Mouse (Mus musculus): ENCODE results near the gene Rbm8a2. TPM values are rescaled to one million over a fixed set of nuclear protein-coding genes. Genes with fewer than 3 reads are reported as not detected.
A peak's percentile ranks its signal among the peaks of the same experiment; 100 is the strongest.
"Not testable (repeated sequence)": the region's sequence is repeated elsewhere in the genome, so short reads cannot be mapped to it uniquely, and the experiment has no call there.

Rbm8a2 gene
- 1.2 and 1.3 TPM in 2 replicates for polyA plus RNA-seq (2014; fragmentation: Nextera tagmentation; extraction: Ambion mirVana)

- not testable (repeated sequence) for H3K27ac ChIP-seq (ENCODE audit: low read depth, low read length); H3K4me2 ChIP-seq (replicated peaks; ENCODE audit: low read depth, low read length); H3K9ac ChIP-seq (ENCODE audit: low read depth, low read length); ATAC-seq (ENCODE audit: low FRiP score); H3K4me1 ChIP-seq (replicated peaks; ENCODE audit: control insufficient read depth, insufficient read depth, low read length); H3K4me3 ChIP-seq (ENCODE audit: low read depth, low read length); H3K36me3 ChIP-seq (ENCODE audit: control insufficient read depth, insufficient read depth, low read length); H3K27me3 ChIP-seq (ENCODE audit: control insufficient read depth, insufficient read depth, low read length); H3K9me3 ChIP-seq (ENCODE audit: control insufficient read depth, low read length); DNase-seq (ENCODE audit: low spot score)
- WGBS: 94% methylated on average over 7 of the region's 7 CpGs
Observed at GRCm38 (mm10) chr1:175979014-175979413, at the start of gene Rbm8a2. Gene Rbm8a2 (minus strand): TSS chr1:175979114.

GRCm38 (mm10) chr1:176028397-176028796 is 49.5 kb upstream of the Rbm8a2 start:
- H3K27ac ChIP-seq (ENCODE audit: low read depth, low read length): no peak overlapping the region
- H3K4me1 ChIP-seq (replicated peaks; ENCODE audit: control insufficient read depth, insufficient read depth, low read length): no peaks in the 10 kb centered on the region
- DNase-seq (ENCODE audit: low spot score): no peak
- no peak overlapping the region for H3K4me2 ChIP-seq (replicated peaks; ENCODE audit: low read depth, low read length)
- no peak overlapping the region for H3K9ac ChIP-seq (ENCODE audit: low read depth, low read length)
- H3K27me3 ChIP-seq (ENCODE audit: control insufficient read depth, insufficient read depth, low read length): no peaks in the 10 kb centered on the region
- no peak overlapping the region for H3K4me3 ChIP-seq (ENCODE audit: low read depth, low read length)
- no peak for ATAC-seq (ENCODE audit: low FRiP score)
- 59% methylated on average over 3 of the region's 3 CpGs for WGBS
- H3K36me3 ChIP-seq (ENCODE audit: control insufficient read depth, insufficient read depth, low read length): no peaks in the 10 kb centered on the region
- no peaks in the 10 kb centered on the region for H3K9me3 ChIP-seq (ENCODE audit: control insufficient read depth, low read length)

- no peak overlapping the region for H3K9ac ChIP-seq (ENCODE audit: low read depth, low read length)
- no peak for ATAC-seq (ENCODE audit: low FRiP score)
- H3K4me1 ChIP-seq (replicated peaks; ENCODE audit: control insufficient read depth, insufficient read depth, low read length): no peaks in the 10 kb centered on the region
- no peaks in the 10 kb centered on the region for H3K27me3 ChIP-seq (ENCODE audit: control insufficient read depth, insufficient read depth, low read length)
- WGBS: 47% methylated on average over 1 of the region's 1 CpGs
- no peak for DNase-seq (ENCODE audit: low spot score)
- no peak overlapping the region for H3K27ac ChIP-seq (ENCODE audit: low read depth, low read length)
- H3K4me2 ChIP-seq (replicated peaks; ENCODE audit: low read depth, low read length): no peak overlapping the region
- no peaks in the 10 kb centered on the region for H3K36me3 ChIP-seq (ENCODE audit: control insufficient read depth, insufficient read depth, low read length)
- H3K9me3 ChIP-seq (ENCODE audit: control insufficient read depth, low read length): no peaks in the 10 kb centered on the region
- H3K4me3 ChIP-seq (ENCODE audit: low read depth, low read length): no peak overlapping the region
Observed at GRCm38 (mm10) chr1:176024501-176024900, 45.6 kb upstream of the Rbm8a2 start.

GRCm38 (mm10) chr1:176018523-176018922 is 39.6 kb upstream of the Rbm8a2 start:
- no peaks in the 10 kb centered on the region for H3K36me3 ChIP-seq (ENCODE audit: control insufficient read depth, insufficient read depth, low read length)
- no peak overlapping the region for H3K4me3 ChIP-seq (ENCODE audit: low read depth, low read length)
- DNase-seq (ENCODE audit: low spot score) (no peak), ATAC-seq (ENCODE audit: low FRiP score) (no peak)
- H3K9me3 ChIP-seq (ENCODE audit: control insufficient read depth, low read length): no peaks in the 10 kb centered on the region
- no peak overlapping the region for H3K9ac ChIP-seq (ENCODE audit: low read depth, low read length)
- H3K4me1 ChIP-seq (replicated peaks; ENCODE audit: control insufficient read depth, insufficient read depth, low read length): 0 out of 2 replicates have a peak, but pooled peaks cover 2% of the 10 kb centered on the region
- H3K27ac ChIP-seq (ENCODE audit: low read depth, low read length): no peak overlapping the region
- no peaks in the 10 kb centered on the region for H3K27me3 ChIP-seq (ENCODE audit: control insufficient read depth, insufficient read depth, low read length)
- H3K4me2 ChIP-seq (replicated peaks; ENCODE audit: low read depth, low read length): no peak overlapping the region
- 79% methylated on average over 3 of the region's 3 CpGs for WGBS

GRCm38 (mm10) chr1:176016076-176016475 is 37.2 kb upstream of the Rbm8a2 start:
- no peaks in the 10 kb centered on the region for H3K36me3 ChIP-seq (ENCODE audit: control insufficient read depth, insufficient read depth, low read length)
- no peak overlapping the region for H3K9ac ChIP-seq (ENCODE audit: low read depth, low read length)
- no peaks in the 10 kb centered on the region for H3K27me3 ChIP-seq (ENCODE audit: control insufficient read depth, insufficient read depth, low read length)
- 41% methylated on average over 3 of the region's 3 CpGs for WGBS
- 0 out of 2 replicates have a peak, but pooled peaks cover 2% of the 10 kb centered on the region for H3K4me1 ChIP-seq (replicated peaks; ENCODE audit: control insufficient read depth, insufficient read depth, low read length)
- no peaks in the 10 kb centered on the region for H3K9me3 ChIP-seq (ENCODE audit: control insufficient read depth, low read length)
- no peak overlapping the region for H3K27ac ChIP-seq (ENCODE audit: low read depth, low read length)
- no peak overlapping the region for H3K4me2 ChIP-seq (replicated peaks; ENCODE audit: low read depth, low read length)
- DNase-seq (ENCODE audit: low spot score): no peak
- no peak overlapping the region for H3K4me3 ChIP-seq (ENCODE audit: low read depth, low read length)
- no peak for ATAC-seq (ENCODE audit: low FRiP score)

GRCm38 (mm10) chr1:176013497-176014268 is 34.8 kb upstream of the Rbm8a2 start:
- H3K4me2 ChIP-seq (replicated peaks; ENCODE audit: low read depth, low read length): no peak overlapping the region
- ATAC-seq (ENCODE audit: low FRiP score) (peak; percentile 84), DNase-seq (ENCODE audit: low spot score) (peak; percentile 46)
- WGBS: 14% methylated on average over 3 of the region's 3 CpGs
- no peak overlapping the region for H3K9ac ChIP-seq (ENCODE audit: low read depth, low read length)
- 0 out of 2 replicates have a peak overlapping the region, but pooled peaks have one; percentile 36 for H3K27ac ChIP-seq (ENCODE audit: low read depth, low read length)
- no peaks in the 10 kb centered on the region for H3K36me3 ChIP-seq (ENCODE audit: control insufficient read depth, insufficient read depth, low read length)
- H3K27me3 ChIP-seq (ENCODE audit: control insufficient read depth, insufficient read depth, low read length): no peaks in the 10 kb centered on the region
- no peak overlapping the region for H3K4me3 ChIP-seq (ENCODE audit: low read depth, low read length)
- H3K9me3 ChIP-seq (ENCODE audit: control insufficient read depth, low read length): no peaks in the 10 kb centered on the region
- 0 out of 2 replicates have a peak, but pooled peaks cover 2% of the 10 kb centered on the region for H3K4me1 ChIP-seq (replicated peaks; ENCODE audit: control insufficient read depth, insufficient read depth, low read length)

- Histone ChIP-seq H3K27me3 (ENCODE audit: control insufficient read depth, insufficient read depth, low read length) (no peaks in the 10 kb centered on the region), H3K4me3 (ENCODE audit: low read depth, low read length) (no peak overlapping the region), H3K9me3 (ENCODE audit: control insufficient read depth, low read length) (no peaks in the 10 kb centered on the region), H3K27ac (ENCODE audit: low read depth, low read length) (no peak overlapping the region), H3K9ac (ENCODE audit: low read depth, low read length) (no peak overlapping the region), H3K36me3 (ENCODE audit: control insufficient read depth, insufficient read depth, low read length) (no peaks in the 10 kb centered on the region), H3K4me2 (replicated peaks; ENCODE audit: low read depth, low read length) (no peak overlapping the region), H3K4me1 (replicated peaks; ENCODE audit: control insufficient read depth, insufficient read depth, low read length) (0 out of 2 replicates have a peak, but pooled peaks cover 2% of the 10 kb centered on the region)
- no peak for ATAC-seq (ENCODE audit: low FRiP score)
- no peak for DNase-seq (ENCODE audit: low spot score)
Observed at GRCm38 (mm10) chr1:176011535-176011934, 32.6 kb upstream of the Rbm8a2 start.

- ATAC-seq (ENCODE audit: low FRiP score) (no peak), DNase-seq (ENCODE audit: low spot score) (no peak)
- no peaks in the 10 kb centered on the region for H3K9me3 ChIP-seq (ENCODE audit: control insufficient read depth, low read length)
- no peak overlapping the region for H3K4me3 ChIP-seq (ENCODE audit: low read depth, low read length)
- H3K27me3 ChIP-seq (ENCODE audit: control insufficient read depth, insufficient read depth, low read length): no peaks in the 10 kb centered on the region
- 0 out of 2 replicates have a peak, but pooled peaks cover 2% of the 10 kb centered on the region for H3K4me1 ChIP-seq (replicated peaks; ENCODE audit: control insufficient read depth, insufficient read depth, low read length)
- H3K4me2 ChIP-seq (replicated peaks; ENCODE audit: low read depth, low read length): no peak overlapping the region
- H3K9ac ChIP-seq (ENCODE audit: low read depth, low read length): no peak overlapping the region
- no peak overlapping the region for H3K27ac ChIP-seq (ENCODE audit: low read depth, low read length)
- no peaks in the 10 kb centered on the region for H3K36me3 ChIP-seq (ENCODE audit: control insufficient read depth, insufficient read depth, low read length)
Observed at GRCm38 (mm10) chr1:176011072-176011471, 32.2 kb upstream of the Rbm8a2 start.

- H3K36me3 ChIP-seq (ENCODE audit: control insufficient read depth, insufficient read depth, low read length): no peaks in the 10 kb centered on the region
- no peak overlapping the region for H3K9ac ChIP-seq (ENCODE audit: low read depth, low read length)
- H3K4me1 ChIP-seq (replicated peaks; ENCODE audit: control insufficient read depth, insufficient read depth, low read length): no peaks in the 10 kb centered on the region
- no peaks in the 10 kb centered on the region for H3K9me3 ChIP-seq (ENCODE audit: control insufficient read depth, low read length)
- H3K27me3 ChIP-seq (ENCODE audit: control insufficient read depth, insufficient read depth, low read length): no peaks in the 10 kb centered on the region
- 84% methylated on average over 2 of the region's 2 CpGs for WGBS
- no peak for DNase-seq (ENCODE audit: low spot score)
- no peak overlapping the region for H3K27ac ChIP-seq (ENCODE audit: low read depth, low read length)
- no peak for ATAC-seq (ENCODE audit: low FRiP score)
- H3K4me2 ChIP-seq (replicated peaks; ENCODE audit: low read depth, low read length): no peak overlapping the region
- no peak overlapping the region for H3K4me3 ChIP-seq (ENCODE audit: low read depth, low read length)
Observed at GRCm38 (mm10) chr1:176008411-176008810, 29.5 kb upstream of the Rbm8a2 start.
